Mouse (Mus musculus) T-helper 2 cell (primary cell): ENCODE measurements around the gene Hist1h4h.
"Not testable (repeated sequence)": the region's sequence is repeated elsewhere in the genome, so short reads cannot be mapped to it uniquely, and the experiment has no call there.

Experiments
- in situ Hi-C: fragments of 300-600 bp; cut with MboI, MseI; formaldehyde crosslinking; loops from one replicate; pipeline ENCODE4 v1.15.1; 2025; ENCODE audit warnings: high pct_unique_total_duplicates

The Hist1h4h gene

GRCm38 (mm10) chr13:23533560-23534367 lies 2.9 kb downstream of the Hist1h4h start, which contains the start of gene Hist1h2af:
Hist1h2af (plus strand) TSS chr13:23533906.
- in situ Hi-C loops = loop anchor here (10.0 kb wide), 1 partner anchor 1489 kb away; the partner anchor contains the start of genes Hist1h2ag, Hist1h2bj and Hist1h4i

- in situ Hi-C loops = loop anchor here (10.0 kb wide), 1 partner anchor 1490 kb away; the partner anchor contains the start of genes Hist1h2ag, Hist1h2bj and Hist1h4i
Measured at GRCm38 (mm10) chr13:23534368-23535131, 3.7 kb downstream of the Hist1h4h start.

DNA sequence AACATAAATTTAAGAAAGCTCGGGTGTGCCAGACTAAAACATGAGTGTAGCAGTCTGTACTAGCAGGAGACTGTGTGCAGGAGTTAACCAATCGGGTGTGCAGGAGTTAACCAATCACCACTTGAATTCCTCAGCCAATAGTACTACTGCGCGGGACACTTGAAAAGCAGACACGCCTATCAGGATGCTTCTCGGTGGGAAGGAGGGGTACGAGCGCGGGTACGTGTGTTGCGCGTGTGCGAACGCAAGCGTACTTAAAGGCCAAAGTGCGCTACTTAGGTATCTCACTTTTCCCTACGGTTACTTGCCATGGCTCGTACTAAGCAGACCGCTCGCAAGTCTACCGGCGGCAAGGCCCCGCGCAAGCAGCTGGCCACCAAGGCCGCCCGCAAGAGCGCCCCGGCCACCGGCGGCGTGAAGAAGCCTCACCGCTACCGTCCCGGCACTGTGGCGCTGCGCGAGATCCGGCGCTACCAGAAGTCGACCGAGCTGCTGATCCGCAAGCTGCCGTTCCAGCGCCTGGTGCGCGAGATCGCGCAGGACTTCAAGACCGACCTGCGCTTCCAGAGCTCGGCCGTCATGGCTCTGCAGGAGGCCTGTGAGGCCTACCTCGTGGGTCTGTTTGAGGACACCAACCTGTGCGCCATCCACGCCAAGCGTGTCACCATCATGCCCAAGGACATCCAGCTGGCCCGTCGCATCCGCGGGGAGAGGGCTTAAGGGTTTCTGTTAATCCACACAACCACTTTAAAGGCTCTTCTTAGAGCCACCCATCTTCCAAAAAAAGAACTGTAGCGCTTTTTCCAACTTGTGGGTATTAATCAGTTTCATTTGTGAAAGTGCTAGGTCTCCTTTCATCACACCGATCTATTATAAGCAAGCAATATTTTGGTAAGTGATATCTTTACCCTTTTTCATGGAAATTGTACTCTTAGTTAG lies 4.6 kb downstream of the Hist1h4h start, which contains the start of gene Hist1h3g:
Gene Hist1h3g (plus strand): TSS at position 286 of the 939 bp plus-strand sequence.
- in situ Hi-C loops = loop anchor here (10.0 kb wide), 1 partner anchor 1491 kb away; the partner anchor contains the start of genes Hist1h2ag, Hist1h2bj and Hist1h4i

GRCm38 (mm10) chr13:23536076-23536822 lies 5.4 kb downstream of the Hist1h4h start:
- in situ Hi-C loops = loop anchor here (10.0 kb wide), 1 partner anchor 1491 kb away; the partner anchor contains the start of genes Hist1h2ag, Hist1h2bj and Hist1h4i

GRCm38 (mm10) chr13:23537006-23537710 lies 6.3 kb downstream of the Hist1h4h start:
- in situ Hi-C loops = loop anchor here (10.0 kb wide), 1 partner anchor 1492 kb away; the partner anchor contains the start of genes Hist1h2ag, Hist1h2bj and Hist1h4i

GRCm38 (mm10) chr13:23538249-23538648 lies 7.4 kb downstream of the Hist1h4h start:
- in situ Hi-C loops = loop anchor here (10.0 kb wide), 1 partner anchor 1493 kb away; the partner anchor contains the start of genes Hist1h2ag, Hist1h2bj and Hist1h4i

DNA sequence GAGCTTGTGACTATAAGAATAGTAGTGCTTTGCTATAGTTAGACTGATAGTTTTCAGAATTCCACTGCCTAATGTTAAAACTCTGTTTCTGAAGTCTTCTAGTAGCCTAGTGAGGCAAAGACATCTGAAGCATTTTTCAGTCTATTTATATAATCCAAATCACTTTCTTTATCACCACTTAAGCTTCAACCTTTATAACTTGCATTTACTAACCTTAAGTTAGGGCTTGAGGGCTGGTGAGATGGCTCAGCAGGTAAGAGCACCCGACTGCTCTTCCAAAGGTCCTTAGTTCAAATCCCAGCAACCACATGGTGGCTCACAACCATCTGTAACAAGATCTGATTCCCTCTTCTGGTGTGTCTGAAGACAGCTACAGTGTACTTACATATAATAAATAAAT lies 9.0 kb downstream of the Hist1h4h start:
- in situ Hi-C loops = loop anchor here (10.0 kb wide), 1 partner anchor 1495 kb away; the partner anchor contains the start of genes Hist1h2ag, Hist1h2bj and Hist1h4i

DNA sequence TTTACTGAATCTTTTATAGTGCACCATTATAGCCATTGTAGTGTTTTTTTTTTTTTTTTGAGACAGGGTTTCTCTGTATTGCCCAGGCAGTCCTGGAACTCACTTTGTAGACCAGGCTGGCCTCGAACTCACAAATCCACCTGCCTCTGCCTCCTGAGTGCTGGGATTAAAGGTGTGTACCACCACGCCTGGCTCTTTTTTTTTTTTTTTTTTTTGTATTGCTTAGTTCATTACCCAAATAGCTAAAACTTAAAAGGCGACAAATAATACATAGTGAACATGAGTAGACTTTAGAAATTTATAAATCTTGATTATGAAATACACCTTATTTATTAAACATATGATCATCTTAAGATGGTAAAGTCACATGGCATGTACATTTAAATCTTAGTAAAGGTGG lies 10.6 kb downstream of the Hist1h4h start:
- in situ Hi-C loops = no loop called here

DNA sequence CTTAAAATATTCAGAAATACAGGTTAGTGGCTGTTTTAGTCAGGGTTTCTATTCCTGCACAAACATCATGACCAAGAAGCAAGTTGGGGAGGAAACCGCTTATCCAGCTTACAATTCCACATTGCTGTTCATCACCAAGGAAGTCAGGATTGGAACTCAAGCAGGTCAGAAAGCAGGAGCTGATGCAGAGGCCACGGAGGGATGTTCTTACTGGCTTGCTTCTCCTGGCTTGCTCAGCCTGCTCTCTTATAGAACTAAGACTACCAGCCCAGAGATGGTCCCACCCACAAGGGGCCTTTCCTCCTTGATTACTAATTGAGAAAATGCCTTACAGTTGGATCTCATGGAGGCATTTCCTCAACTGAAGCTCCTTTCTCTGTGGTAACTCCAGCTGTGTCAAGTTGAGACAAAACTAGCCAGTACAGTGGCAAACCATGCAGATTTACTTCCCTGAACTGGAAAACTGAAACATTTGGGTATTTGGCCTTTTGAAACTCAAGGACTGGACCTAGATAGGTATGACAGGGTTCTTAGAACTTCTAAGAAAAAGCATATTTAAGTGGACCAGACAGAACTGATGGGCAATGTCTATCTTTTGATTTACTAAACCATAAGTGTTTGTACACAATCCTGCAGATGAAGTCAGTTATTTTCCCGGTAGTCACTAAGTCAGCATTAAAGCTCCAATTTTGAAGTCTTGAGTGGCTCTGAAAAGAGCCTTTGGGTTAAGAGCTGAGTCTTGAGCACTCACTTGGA lies 11.6 kb downstream of the Hist1h4h start:
- in situ Hi-C loops = not testable (repeated sequence)

DNA sequence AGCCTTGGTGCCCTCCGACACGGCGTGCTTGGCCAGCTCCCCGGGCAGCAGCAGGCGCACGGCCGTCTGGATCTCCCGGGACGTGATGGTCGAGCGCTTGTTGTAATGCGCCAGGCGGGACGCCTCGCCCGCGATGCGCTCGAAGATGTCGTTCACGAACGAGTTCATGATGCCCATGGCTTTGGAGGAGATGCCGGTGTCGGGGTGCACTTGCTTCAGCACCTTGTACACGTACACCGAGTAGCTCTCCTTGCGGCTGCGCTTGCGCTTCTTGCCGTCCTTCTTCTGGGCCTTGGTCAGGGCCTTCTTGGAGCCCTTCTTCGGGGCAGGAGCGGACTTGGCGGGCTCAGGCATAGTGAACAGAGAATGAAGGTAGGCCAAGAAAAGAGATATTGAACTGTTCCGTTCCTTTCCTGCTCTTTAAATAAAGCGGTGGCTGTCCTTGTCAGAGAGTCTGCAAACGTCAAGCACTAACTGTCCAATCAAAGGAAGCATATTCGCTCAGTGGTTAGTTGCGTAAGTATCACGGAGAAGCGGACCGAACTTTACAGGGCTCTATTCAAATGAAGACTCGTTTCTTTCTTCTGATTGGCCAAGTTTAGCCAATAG lies 12.3 kb downstream of the Hist1h4h start, which contains the start of gene Hist1h2bh:
Gene Hist1h2bh (minus strand): TSS at position 394 of the 609 bp plus-strand sequence.
- in situ Hi-C loops = not testable (repeated sequence)

DNA sequence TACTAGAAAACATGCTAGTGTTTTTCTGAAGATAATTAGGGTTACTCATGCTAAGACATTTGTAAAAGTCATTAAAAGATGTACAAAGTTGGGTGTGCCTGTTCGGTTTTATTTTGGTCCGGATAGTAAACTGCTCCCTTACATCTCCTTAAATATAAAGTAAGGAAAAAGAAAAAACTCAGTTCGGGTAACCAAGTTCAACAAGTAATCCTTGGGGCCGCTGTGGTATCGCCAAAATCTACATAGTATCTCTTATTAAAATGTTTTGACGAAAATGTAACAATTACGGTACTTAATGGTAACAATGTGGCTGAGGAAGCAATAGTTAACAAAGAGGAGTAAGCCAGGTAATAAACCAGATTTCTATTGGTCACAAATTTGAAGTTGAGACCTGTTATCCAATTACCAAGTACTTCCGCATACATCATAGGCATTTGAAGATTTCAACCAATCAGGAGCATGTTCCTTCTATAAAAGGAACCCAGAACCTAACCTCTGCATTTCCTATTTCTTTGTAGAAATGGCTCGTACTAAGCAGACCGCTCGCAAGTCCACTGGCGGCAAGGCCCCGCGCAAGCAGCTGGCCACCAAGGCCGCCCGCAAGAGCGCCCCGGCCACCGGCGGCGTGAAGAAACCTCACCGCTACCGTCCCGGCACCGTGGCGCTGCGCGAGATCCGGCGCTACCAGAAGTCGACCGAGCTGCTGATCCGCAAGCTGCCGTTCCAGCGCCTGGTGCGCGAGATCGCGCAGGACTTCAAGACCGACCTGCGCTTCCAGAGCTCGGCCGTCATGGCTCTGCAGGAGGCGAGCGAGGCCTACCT lies 13.3 kb downstream of the Hist1h4h start, which contains the start of gene Hist1h3f:
Gene Hist1h3f (plus strand): TSS at position 88 of the 822 bp plus-strand sequence.
- in situ Hi-C loops = no loop called here

DNA sequence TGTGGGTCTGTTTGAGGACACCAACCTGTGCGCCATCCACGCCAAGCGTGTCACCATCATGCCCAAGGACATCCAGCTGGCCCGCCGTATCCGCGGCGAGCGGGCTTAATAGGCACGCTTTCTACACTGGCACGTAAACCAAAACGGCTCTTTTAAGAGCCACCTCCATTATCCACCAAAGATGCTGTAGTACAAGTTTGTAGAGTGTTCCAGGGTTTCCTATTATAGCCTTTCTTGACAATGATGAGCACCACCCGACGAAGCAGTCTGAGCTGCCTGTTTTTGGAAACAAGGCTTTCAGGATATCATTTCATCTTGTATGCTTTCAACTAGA lies 13.9 kb downstream of the Hist1h4h start:
- in situ Hi-C loops = not testable (repeated sequence)

DNA sequence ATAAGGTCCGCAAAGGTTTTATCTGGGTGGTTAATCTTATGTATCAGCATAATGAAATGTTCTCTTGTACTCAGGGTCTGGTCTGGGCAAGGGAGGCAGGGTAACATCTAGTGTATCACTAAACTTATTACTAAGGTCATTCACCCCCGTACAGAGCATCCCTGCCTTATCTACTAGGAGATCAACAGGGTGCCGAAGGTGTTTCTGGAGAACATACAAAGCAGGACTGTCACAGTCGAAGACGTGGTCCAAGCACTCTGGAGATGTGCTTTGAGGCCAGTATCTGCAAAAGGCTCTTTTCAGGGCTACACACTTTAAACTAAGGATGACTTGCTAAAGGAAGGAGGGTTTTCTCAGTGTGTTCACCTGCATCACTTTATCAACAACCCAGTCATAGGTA lies 15.8 kb downstream of the Hist1h4h start:
- in situ Hi-C loops = no loop called here

DNA sequence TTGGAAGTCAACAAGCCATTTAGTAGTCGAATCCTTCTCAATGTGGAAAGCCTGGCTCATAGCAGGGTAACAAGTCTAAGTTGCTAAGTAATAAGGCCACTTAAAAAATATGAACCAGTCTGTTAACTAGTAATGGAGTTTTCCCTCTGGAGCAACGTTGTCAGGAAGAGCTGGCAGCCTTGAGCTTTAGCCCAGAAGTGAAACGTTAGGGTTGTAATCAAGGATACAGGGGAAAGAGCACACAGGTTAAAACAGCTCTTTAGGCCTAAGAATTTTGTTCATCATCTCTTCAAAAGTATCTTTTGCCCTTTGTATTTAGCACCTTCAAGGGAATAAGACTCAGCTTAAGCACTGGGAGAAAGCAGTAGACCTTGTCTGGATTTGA lies 19.9 kb downstream of the Hist1h4h start:
- in situ Hi-C loops = no loop called here

DNA sequence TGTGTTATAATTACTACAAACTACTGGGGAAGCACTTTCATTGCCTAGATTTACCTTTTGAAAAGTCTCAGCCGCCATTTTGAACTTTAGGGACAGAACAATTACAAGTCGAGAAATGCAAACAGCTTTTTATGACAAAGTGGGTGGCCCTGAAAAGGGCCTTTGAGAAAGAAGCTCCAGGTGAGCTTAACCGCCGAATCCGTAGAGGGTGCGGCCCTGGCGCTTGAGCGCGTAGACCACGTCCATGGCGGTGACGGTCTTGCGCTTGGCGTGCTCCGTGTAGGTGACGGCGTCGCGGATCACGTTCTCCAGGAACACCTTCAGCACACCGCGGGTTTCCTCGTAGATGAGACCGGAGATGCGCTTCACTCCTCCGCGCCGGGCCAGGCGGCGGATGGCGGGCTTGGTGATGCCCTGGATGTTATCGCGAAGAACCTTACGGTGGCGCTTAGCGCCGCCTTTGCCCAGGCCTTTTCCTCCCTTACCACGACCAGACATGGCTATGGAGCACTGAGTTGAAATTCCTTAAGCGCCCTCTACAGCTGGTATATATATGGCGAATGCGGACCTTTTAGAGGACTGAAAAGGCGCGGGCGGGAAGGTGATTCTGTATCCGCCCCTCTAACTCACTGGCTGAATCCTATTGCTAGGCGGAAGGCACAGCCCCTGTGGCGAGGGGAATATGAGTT lies 20.4 kb downstream of the Hist1h4h start, which contains the start of gene Hist1h4f:
Gene Hist1h4f (minus strand): TSS at position 503 of the 689 bp plus-strand sequence.
- in situ Hi-C loops = not testable (repeated sequence)
